Mouse (Mus musculus) layer of hippocampus, postnatal 36 days (tissue): ENCODE results near the gene Shisa6. TPM values are rescaled to one million over a fixed set of nuclear protein-coding genes. Genes with fewer than 3 reads are reported as not detected.
A peak's percentile ranks its signal among the peaks of the same experiment; 100 is the strongest.

Source experiments
- DNase-seq, 2 experiments: peaks; one replicate each; pipeline ENCODE4 v3.0.0; 2022
- total RNA-seq, 2 experiments: library from RNA; stranded (reverse); gene quantifications; 2 replicates each; pipeline ENCODE4 v1.2.3; 2021

The Shisa6 gene
- total RNA-seq, 2 experiments from 2014 or later, result 169 to 196 TPM

- no peak for DNase-seq
Observed at GRCm38 (mm10) chr11:66218469-66218868, 307.3 kb downstream of the Shisa6 start.

GRCm38 (mm10) chr11:66188627-66189287, 337.0 kb downstream of the Shisa6 start:
- DNase-seq, result peak in 1 of 2 experiments; percentile 26

GRCm38 (mm10) chr11:66188146-66188545, 337.6 kb downstream of the Shisa6 start:
- peak; percentile 37 to 46 for DNase-seq

GRCm38 (mm10) chr11:66177781-66178180, 348.0 kb downstream of the Shisa6 start:
- DNase-seq, result no peak

GRCm38 (mm10) chr11:66167801-66168651, 357.7 kb downstream of the Shisa6 start, which contains the start of gene Dnah9:
TSS of gene Dnah9 (minus strand) at chr11:66168551.
- DNase-seq, result peak; percentile 88 to 90

- DNase-seq, result no peak
Observed at GRCm38 (mm10) chr11:66164022-66164421, 361.7 kb downstream of the Shisa6 start.
